Mouse (Mus musculus): ENCODE results near the gene Efcc1.

Efcc1 gene

DNA sequence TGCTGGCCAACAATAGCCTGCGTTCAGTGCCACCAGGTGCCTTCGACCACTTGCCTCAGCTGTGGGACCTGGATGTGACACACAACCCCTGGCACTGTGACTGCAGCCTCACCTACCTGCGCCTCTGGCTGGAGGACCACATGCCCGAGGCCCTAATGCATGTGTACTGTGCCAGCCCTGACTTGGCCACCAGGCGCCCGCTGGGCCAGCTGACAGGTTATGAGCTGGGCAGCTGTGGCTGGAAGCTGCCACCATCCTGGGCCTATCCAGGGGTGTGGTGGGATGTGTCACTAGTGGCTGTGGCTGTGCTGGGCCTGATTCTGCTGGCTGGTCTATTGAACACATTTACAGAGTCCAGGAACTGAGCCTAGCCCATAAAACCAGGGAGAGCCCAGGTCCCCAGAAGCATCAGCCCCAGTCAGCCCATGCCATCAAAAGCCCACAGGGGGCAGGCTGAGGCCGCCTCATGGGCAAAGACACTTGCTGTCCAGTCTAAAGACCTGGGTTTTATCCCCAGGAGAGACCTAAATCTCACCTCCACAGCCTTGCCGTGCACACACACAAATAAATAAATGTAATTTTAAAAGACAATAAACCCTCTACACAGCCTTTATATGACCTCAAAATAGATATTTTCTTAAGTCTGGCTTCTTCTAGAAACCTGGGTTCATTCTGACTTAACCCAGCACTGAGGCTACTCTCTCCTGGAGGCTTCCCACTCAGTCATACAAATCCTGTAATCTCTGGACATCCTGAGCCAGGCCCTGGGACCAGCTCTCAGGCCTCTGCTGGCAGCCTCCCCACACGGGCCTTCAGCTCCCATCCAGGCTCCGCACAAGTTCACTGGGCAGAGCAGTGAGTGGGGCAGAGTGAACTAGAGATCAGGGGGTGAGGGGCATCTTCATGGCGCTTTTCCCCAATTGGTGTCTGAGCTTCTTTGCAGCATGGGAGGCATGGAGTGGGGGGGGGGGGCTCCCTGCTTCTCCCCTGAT, 48.8 kb downstream of the Efcc1 start:
- peak; percentile 91 for DNase-seq

DNA sequence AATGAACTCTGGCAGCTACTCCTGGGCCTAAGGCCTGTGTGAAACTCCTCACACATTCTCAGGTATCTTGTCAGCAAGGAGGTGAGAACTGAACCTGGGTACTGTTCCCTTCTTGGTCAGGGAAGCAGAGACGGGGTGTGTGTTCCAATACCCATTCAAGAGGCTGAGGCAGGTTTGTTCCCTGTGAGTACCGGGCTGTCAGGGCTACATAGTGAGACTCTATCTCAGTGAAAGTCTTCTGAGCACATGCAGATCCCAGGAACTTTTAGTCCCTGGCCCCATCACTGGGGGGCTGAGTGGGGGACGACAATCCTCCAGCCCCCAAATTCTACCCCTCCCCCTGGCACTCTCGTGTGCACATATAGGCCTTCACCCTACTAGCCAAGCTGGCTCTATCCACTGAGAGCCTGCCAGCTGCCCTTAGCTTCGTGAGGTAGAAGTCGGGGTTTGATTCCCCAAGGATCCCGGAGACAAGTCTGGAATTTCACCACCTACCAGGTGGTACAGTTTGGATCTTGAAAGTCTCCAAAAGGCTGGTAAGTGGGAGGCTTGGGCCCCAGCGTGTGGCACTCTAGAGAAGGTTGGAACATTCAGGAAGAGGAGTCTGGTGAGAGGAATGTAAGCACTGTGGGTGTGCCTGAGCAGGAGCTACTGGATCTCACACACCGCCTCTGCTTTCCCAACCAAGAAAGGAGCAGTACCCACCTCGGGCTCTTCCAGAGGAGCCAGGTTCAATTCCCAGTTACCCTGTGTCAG, 50.1 kb downstream of the Efcc1 start:
- DNase-seq, result peak; percentile 67

- DNase-seq, result peak; percentile 57
Observed at GRCm38 (mm10) chr6:87784033-87784432, 53.4 kb downstream of the Efcc1 start.

DNA sequence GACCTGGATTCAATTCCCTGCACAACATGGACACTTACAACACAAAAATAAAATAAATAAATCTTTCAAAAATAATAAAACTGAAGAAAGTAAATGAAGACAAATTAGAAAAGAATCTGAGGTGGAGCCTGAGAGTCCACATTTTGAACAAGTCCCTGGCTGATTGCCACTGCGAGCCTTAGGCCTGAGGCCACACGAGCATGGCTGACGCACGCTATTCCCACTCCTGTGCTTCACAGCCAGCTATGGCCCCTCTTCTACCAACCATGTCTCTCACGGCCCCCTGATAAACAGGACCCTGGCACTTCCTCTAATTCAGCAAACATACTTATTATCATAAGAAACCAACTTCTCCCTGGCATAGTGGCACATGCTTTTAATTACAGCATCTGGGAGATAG, 56.0 kb downstream of the Efcc1 start:
- no peak for DNase-seq

GRCm38 (mm10) chr6:87787108-87787890, 56.6 kb downstream of the Efcc1 start:
- DNase-seq, result peak; percentile 95

DNA sequence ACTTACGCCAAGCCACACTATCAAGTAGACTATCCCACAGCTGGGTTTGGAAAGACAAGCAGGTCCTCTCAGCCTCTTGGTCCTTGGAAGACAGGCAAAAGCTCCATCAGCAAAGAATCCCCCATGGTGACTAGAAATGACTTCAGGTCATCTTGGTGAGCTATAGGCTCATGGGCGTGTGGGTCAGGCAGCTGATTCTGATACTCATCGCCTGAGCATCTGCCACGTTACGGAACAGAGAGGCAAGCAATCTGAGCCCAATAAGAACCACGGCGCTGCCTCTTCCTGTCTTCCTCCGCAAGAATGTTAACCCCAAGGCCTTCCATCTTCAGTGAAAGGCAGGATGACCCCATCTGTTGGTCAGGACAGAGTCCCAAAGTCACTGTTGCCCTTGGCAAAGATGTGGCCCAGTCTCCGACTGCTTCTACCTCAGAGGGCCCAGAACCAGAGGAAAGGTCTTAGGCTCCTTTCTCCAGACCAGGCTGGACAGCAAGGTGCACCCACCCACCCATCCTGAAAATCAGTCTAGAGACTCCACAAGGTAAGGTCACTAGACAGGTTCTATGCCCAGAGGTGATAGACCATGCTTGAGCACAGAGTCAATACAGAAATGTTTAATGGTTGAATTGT, 57.7 kb downstream of the Efcc1 start:
- peak; percentile 80 for DNase-seq

DNA sequence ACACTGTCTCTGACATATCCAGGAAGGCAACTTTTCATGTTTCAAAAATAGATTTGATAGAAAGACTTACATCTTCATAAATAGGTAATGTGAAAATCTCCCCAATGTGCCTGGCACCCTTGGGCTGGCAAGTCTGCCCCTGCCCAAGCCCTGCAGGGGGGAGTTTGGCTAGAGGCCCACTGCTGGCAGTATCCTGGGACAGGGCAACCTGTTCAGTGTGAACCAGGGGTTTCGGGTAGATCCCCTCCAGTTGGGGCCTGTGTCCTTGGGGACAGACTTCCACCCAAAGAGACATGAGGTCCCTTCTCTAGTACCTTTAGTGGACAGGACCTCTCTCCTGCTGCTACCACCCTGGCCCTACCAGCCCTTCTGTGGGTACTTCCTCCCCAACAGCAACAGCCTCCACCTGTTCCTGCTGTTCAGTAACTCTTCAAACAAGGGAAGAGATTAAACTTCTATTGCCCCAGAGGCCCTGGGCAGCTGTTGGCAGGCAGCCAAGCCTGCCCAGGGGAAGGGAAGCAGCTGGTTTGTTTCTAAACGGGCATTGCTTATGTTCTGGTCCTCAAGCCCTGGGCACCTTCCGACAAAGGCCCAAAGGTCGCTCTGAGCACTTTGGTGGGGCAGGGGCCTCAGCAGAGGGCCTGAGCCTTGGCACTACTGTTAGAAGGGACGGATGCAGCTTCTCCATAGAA, 58.4 kb downstream of the Efcc1 start:
- DNase-seq, result peak; percentile 93

DNA sequence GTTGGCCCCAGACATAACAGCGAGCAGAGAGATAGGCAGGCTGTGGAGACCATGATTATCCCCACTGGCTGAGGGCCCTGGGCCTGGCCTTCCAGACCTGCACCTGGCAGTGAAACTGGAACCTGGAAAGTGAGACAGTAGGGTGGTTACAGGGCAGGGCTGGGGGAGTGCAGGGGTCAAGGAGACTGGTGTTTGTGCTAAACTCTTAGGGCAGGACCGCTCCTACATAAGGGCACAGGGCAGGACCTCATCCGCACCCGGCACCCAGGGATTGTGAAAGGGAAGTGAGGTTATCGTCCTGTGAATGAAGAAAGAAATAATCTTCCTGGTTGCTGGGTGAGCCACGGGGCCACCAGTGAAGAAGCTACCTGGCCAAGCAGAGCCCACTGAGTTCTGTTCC, 59.1 kb downstream of the Efcc1 start:
- peak; percentile 78 for DNase-seq

DNA sequence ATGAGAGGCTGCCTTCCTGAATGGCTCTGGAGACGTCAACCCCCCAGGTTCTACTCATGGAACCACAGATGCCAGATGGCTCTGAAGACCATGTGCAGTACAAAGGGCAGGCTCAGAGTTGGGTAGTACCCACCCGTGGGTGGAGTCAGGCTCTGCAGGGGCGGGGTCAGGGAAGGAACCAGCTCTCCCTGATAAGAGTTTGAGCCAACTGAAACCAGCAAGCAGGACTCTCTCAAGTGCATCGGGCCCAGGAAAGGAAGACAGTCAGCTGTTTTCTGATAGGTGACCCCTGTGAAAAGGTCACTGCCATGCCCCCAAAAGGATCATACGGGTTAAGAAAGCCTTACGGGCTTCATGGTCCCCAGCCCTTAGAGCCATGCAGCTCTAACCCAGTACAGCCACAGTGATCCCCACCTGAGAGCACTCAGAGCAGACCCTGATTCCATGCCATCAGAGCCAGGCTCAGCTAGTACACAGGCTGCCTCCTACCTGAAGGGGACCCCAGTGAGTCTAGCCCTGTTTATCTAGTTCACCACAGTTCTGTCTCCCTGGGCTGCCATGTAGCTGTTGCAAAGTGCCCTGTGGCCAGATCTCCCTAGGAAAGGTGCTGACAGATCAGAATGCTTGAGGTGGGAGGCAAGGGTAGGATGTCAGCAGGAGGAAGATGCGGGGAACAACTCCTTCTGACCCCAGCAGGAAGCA, 60.3 kb downstream of the Efcc1 start:
- peak; percentile 94 for DNase-seq

- no peak for DNase-seq
Observed at GRCm38 (mm10) chr6:87791826-87792225, 61.2 kb downstream of the Efcc1 start.

DNA sequence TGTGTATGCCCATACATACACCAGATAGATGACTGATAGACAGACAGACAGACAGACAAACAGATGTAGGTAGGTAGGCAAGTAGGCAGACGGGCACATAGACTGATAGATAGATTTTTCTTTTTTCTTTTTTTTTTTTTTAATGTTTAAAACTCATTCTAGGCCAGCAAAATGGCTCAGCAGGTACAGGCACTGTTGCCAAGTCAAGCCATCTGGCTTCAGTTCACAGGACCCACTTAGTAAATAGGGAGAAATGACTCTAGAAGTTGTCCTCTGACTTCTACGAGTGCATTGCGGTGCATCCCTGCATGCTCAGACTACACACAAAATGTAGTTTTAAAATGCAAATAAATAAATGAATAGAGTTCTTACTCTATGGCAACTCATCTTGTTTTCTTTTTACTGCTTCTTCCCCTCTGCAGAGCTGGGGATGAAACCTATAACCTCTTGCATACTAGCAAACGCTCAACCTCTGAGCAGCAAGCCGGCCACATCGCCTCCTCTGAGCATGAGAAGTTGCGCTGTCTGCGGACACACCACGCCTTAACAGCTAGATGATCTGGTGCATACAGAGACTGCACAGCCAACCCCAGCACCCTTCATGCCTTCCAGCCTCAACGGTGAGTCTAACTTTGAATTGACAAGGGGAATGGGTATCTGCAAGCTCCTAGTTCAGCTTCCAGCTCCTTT, 63.3 kb downstream of the Efcc1 start:
- DNase-seq, result no peak

DNA sequence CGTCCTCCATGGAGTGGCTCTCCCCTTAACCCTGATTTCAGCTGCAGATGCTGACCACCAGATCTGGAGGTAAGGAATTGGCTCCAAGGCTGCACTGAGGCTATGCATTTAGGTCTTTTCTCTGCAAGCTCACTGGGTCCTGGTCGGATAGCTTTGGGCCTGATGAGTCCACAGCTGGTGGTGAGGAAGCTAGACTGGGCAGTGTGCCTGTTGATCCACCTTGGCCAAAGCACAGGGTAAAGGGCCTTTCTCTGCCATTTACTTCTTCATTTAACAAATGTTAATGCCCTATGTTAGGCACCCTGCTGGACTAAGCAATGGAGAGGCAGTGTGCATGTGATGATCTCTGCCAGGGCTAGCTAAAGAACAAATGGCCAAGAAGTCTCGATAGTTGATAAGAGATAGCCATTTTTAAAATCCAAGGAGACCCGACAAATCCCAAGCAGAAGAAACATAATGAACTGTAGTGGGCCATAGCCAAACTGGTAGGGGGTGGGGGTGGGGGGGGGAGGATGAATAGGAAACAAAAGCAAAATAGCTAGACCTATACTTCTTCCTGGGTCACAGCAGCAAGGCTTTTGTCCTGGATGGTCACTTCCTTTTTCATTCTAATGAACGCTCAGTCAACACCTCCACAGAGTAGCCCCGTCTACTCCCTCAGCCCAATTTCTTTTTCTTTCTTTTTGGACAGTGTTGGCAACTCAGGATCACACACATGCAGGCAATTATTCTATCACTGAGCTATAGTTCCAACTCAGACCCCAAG, 64.9 kb downstream of the Efcc1 start:
- DNase-seq, result peak; percentile 80

- DNase-seq, result no peak
Observed at GRCm38 (mm10) chr6:87796251-87796880, 65.7 kb downstream of the Efcc1 start.

GRCm38 (mm10) chr6:87797321-87797720, 66.7 kb downstream of the Efcc1 start:
- DNase-seq, result no peak

DNA sequence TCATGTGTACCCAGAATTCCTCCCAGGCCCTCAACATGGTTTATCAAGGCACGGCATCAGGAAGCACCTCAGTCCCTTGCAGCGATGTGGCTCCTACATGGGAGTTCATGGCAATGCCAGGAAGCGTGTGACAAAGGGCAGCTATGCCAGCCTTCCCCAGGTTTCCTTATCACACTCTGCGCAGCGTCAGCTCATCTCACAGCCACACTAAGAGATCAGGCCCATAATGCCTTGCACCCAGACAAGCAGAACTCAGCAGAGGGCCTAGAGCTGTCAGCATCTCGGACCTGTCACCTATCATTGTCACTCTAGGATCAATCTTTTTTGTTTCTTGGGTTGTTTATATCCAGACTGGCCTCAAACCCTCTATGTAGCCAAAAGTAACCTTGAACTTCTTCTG, 68.9 kb downstream of the Efcc1 start:
- DNase-seq, result no peak

DNA sequence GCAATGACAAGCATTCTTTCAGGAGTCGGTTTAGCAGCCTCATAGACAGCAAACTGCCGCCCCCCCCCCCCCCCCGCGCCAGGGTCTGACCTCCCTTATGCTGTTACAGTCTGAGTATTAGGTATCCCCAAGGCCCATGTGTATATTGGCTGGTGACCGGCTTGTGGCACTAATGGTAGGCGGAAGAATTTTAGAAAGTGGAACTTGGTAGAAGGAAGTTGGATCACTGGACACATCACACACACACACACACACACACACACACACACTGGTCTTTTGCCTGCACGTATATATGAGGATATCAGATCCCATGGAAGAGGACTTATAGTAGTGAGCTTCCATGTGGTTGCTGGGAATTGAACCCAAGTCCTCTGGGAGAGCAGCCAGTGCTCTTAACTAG, 71.8 kb downstream of the Efcc1 start:
- DNase-seq, result no peak

DNA sequence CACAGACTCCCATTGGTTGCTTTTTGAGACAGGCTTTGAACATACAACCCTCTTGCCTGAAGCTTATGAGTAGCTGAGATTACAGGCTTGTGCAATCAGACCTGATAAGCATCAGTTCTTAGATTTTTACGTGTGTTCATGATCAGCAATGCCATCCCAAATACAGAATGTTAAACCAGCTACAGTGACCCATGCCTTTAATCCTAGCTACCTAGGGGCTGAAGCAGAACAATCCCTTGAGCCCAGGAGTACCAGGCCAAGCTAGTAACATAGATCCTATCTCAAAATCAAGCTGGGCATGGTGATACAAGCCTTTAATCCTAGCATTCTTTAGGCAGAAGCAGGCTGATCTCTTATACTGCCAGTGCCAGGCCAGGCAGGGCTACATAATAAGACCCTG, 73.4 kb downstream of the Efcc1 start:
- DNase-seq, result no peak

DNA sequence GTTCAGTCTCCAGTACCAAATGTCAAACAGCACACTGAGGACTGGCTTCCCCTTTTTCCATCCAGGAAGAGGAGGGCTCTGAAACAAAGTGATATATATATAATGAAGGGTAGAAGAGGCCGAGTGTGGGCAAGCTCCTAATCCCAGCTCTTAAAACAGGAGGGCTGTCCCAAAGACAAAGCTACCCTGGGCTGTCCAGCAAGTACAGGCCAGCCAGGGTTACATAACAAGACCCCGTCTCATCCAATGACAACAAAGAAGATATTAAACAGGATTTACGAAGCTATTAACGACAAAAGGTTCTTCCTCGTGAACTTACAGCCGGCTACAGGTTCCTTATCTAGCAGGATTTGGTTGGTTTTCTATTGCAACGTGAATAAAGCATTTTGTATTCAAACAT, 74.2 kb downstream of the Efcc1 start:
- DNase-seq, result peak; percentile 87

DNA sequence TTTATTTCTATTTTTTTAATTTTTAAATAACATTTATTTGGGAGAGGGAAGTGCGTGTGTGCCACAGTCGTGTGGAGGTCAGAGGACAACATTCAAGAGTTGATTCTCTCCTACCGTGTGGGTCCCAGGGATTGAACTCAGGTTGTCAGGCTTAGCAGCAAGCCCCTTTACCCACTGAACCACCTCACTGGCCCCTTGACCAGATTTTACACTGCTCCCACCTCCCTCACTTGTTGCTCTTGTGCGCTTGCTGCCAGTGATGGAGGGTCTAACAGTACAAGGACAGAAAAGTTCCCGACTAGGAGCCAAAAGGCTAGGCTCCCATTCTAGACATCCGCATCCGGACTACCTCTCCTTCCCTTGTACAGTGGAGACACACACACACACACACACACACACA, 74.8 kb downstream of the Efcc1 start:
- DNase-seq, result peak; percentile 80

All from heart, adult 11 months (tissue).